Mouse (Mus musculus): Measurements from ENCODE around the gene Coq7.

The Coq7 gene

GRCm38 (mm10) chr7:118494892-118495579 is 38.1 kb downstream of the Coq7 start:
- no peak for DNase-seq (ENCODE audit: low spot score)

DNA sequence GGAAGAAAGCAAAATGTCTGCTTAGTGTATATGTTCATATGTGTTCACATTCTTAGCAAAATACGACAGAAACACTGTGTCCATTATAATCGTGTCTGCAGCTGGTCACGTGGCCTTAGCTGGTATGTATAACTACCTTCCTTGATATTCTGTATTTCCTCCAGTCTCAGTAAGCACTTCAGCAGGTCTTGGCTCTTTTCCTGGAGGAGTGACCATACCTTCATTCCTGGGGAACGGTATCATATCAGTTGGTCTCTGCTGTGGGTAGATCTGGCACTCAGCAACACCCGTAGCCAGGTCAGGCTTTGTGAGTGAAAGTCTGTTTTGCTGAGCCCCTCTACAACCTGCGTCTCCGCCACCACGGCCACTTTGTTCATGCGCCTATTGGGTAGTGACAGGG is 39.3 kb downstream of the Coq7 start:
- DNase-seq (ENCODE audit: low spot score) = no peak

- peak; percentile 78 for DNase-seq (ENCODE audit: low spot score)
These were observed 41.6 kb downstream of the Coq7 start, which contains the start of gene Itpripl2 for GRCm38 (mm10) chr7:118491431-118492147. Gene Itpripl2, minus strand, starts transcription at chr7:118491975.

DNA sequence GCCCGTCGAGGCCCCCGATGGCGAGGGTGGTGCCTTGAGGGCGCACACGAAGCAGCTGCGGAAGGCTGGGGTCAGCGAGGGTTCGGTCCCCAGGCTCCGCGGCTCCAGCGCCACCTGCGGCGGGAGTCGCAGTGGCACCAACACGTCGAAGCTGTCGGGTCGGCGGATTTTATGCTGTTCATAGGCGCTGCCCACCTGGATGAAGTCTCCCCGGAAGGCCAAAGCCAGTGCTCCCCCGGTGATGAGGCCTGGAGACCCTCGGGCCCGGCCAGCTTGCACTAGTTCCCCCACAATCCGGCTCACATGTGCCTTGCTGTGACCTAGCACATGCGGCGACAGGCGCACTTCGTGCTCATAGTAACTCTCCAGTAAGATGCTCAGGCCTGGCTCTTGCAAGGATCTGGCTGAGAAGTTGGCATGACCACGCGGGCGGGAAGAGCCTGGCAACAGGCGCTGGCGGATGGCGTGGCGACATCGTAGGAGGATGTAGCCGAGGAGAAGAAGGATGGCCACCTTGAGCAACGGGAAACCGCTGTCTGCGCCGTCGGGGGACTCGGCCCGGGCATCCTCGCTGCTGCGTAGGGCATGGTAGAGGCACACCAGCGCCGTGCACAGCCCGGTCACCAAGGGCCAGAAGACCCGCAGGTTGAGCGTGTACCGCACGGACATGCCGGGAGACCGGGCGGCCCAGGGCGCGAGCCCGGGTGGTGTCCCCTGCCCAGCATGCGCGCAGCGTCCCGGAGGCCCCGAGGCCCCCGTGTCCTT is 42.3 kb downstream of the Coq7 start:
- no peak for DNase-seq (ENCODE audit: low spot score)

DNA sequence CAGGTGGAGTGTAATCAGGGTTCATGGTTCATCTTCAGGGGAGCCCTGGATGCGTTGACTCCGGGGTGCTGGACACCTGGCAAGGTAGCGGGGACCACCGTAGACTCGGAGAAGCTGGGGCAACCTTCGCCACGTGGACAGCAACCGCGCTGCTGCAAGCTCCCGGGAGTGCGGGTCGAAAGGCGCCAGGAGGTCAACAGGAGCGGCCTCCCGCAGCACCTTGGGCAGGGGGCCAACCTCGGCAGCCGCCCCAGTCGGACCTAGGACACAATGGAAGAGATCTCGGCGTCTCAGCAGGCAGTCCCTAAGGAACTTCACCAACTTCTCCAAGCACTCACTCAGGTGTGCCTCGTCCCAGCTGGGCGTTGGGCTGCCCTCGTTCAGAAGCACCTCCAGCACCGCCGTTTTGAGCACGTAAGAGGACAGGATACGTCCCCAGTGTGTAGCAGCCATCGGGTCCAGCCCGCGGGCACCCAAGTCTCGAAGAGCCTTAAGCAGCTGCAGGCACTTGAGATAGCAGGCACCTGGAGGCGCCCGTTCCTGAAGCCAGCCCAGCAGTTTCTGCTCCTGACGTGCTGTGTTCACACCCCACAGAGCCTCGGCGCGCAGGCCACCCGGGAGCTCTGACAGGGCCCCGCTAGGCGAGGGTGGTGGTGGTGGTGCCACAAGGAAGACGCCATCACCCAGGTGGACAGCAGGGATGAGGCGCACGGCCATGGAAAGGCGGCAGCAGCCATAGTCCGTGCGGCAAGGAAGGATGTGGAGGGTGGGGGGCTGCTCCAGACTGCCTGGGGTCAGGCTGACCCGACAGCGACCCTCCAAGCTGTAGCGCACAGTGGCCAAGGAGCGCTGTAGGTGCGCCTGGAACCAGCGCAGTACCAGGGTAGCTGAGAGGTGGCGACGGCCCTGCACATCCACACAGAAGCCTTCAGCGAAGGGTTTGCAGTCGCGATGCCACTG is 43.2 kb downstream of the Coq7 start:
- DNase-seq (ENCODE audit: low spot score) = no peak

- DNase-seq (ENCODE audit: low spot score) = no peak
These were observed 45.0 kb downstream of the Coq7 start for GRCm38 (mm10) chr7:118488060-118488664.

DNA sequence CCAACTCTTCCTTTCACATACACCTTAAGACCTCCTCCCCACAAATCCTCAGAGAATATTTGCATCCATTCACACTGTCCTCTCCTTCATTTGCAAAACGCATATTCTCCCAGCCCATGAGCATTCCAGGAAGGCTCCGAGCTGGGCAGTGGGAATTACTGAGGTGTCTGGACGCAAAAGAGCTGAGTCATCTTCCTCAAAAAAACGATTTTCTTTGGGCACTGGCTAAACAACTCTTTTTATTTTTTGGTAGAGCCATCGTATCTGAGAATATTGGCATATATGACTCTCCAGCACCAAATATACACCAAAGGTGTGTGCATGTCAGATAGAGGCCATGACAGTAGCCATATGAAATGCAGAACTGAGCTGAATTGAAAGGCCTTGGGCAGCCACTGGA is 46.2 kb downstream of the Coq7 start:
- DNase-seq (ENCODE audit: low spot score) = no peak

GRCm38 (mm10) chr7:118483996-118484395 is 49.2 kb downstream of the Coq7 start:
- DNase-seq (ENCODE audit: low spot score) = no peak

- no peak for DNase-seq (ENCODE audit: low spot score)
These were observed 51.2 kb downstream of the Coq7 start for GRCm38 (mm10) chr7:118482001-118482400.

GRCm38 (mm10) chr7:118481047-118481810 is 51.9 kb downstream of the Coq7 start:
- DNase-seq (ENCODE audit: low spot score) = no peak

DNA sequence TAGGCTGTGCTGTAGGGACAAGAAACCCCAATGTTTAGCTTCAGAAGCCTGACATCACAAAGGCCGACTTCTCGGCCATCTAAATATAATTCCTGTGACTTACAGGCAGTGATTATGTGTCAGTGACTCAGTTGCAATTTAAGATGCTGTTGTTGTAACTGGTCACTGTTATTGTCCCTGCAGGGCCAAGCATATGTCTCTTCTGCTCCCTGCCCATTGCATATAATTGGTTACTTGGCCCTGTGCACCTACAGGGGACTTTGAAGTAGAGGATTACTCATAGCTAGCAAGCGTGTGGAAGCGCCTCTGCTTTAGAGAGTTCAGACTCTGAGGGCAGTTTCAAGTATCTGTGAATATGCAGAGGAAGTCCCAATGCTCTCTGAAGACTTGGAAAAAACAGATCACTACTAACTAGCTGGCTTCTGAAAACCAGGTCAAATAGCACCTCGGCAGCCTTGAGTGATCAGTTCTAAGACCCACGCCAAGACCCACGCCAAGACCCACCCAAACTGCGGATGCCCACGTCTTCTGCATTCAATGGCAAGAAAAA is 52.9 kb downstream of the Coq7 start:
- DNase-seq (ENCODE audit: low spot score) = no peak

- DNase-seq (ENCODE audit: low spot score) = no peak
These were observed 54.3 kb downstream of the Coq7 start for GRCm38 (mm10) chr7:118478835-118479312.

DNA sequence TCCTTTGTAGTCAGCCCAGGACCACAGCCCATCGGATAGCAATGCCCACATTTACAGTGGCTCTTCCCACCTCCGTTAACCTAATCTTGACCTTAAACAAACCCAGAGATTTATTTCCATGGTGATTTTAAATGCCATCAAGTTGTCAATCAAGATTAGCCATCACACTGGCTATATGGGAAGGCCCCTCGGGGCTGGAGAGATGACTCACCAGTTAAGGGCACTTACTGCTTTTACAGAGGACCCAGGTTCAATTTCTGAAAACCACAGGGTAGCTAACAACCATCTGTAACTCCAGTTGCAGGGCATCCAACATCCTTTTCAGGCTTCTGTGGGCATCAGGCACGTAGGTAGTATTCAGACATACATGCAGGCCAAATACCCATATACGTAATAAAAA is 56.7 kb downstream of the Coq7 start:
- no peak for DNase-seq (ENCODE audit: low spot score)

GRCm38 (mm10) chr7:118475008-118475705 is 58.0 kb downstream of the Coq7 start:
- no peak for DNase-seq (ENCODE audit: low spot score)

DNA sequence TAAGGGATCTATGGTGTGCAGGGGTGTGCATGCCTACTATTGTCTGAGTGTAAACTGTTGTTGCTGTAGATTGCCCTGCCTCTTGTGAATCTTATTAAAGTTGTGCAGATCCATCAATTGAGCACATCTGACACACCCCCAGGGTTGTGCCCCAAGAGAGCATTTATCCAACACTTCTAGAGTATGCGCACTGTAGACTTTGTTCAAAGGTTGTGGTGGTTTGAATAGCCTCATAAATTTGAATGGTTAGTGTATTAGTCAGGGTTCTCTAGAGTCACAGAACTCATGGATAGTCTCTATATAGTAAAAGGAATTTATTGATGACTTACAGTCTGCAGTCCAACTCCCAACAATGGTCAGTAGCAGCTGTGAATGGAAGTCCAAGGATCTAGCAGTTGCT is 60.3 kb downstream of the Coq7 start:
- DNase-seq (ENCODE audit: low spot score) = no peak

- DNase-seq (ENCODE audit: low spot score) = no peak
These were observed 65.1 kb downstream of the Coq7 start for GRCm38 (mm10) chr7:118468060-118468459.

- no peak for DNase-seq (ENCODE audit: low spot score)
These were observed 68.7 kb downstream of the Coq7 start for GRCm38 (mm10) chr7:118464432-118464831.

GRCm38 (mm10) chr7:118462818-118463762 is 70.1 kb downstream of the Coq7 start:
- no peak for DNase-seq (ENCODE audit: low spot score)
